Mouse (Mus musculus) thymus, postnatal 10 days (tissue): ENCODE results near the gene Nrtn.
A peak's percentile ranks its signal among the peaks of the same experiment; 100 is the strongest.

Experiments used
- DNase-seq, 2 experiments: peaks; one replicate each; pipeline ENCODE4 v3.0.0; 2021; ENCODE audit warnings: low spot score in 2 of 2

Nrtn gene

GRCm38 (mm10) chr17:56722441-56722840, 34.9 kb downstream of the Nrtn start:
- DNase-seq, result no peak

DNA sequence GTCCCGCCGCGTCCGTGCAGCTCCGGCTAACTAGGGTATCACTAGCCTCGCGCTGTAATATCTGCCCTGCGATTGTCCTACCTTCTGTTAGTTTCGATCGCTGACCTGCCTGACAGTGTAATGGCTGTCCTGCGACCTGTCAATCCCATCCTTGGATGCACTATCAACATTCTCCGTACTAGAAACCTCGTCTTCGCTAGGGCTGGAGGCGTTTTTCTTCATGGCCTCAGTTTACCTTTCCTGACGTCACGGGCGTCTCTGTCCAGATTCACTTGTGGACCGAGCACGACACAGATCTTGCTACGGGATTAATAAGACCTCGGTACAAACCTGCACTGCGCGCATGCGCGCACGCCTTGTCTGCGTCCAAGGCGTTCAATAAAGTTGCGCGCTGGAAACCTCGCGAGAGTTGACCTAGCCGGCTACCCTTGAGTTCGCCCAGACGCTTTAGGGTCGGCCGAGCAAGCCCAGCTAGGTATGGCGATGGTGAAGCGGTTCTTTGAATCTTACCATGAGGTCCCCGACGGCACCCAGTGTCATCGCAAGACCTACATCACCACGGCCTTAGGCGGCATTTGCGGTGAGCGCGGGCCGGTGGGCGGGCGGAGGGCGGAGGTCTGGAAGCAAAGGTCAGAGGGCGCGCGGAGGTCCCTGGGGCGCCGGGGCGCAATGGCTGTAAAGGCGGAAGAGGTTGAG, 39.8 kb downstream of the Nrtn start, which contains the start of the genes Ndufa11 and Vmac:
TSS of gene Ndufa11 (plus strand) at position 405 of the 696 bp plus-strand sequence.
TSS of gene Vmac (minus strand) at position 660 of the 696 bp plus-strand sequence.
- DNase-seq, result peak; percentile 88 to 94

DNA sequence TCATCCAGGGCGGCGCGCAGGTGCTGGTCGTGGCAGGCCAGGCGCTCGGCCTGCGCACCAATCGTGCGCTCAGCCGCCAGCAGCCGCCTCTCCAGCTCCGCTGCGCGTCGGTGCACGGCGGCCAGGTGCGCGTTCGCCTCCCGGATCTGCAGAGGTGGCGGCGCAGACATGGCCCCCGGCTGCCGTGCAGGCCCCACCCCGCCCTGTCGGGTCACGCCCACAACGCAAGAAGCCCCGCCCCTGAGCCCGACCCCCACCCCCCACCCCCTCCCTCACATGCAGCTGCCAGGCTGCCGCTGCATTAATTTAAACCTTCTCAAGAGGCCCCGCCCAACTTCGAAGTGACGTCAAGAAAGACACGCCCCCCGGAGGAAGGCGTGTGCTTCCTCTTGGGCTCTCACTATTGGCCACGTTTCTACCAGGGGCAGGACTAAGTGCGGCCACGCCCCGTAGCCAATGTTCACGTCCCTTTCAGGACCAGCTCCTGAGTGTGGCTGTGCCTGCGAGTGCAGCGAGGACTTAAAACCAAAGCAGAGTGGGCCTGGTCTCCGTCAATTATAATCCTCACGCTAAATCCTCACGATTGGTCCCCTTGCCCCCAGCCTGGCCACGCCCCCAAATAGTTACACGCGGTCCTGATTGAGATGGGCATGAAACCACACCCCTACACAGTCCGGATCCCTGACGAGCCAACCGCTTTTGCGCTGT, 40.5 kb downstream of the Nrtn start:
- peak; percentile 96 to 97 for DNase-seq

GRCm38 (mm10) chr17:56715914-56716654, 41.2 kb downstream of the Nrtn start:
- DNase-seq, result no peak

DNA sequence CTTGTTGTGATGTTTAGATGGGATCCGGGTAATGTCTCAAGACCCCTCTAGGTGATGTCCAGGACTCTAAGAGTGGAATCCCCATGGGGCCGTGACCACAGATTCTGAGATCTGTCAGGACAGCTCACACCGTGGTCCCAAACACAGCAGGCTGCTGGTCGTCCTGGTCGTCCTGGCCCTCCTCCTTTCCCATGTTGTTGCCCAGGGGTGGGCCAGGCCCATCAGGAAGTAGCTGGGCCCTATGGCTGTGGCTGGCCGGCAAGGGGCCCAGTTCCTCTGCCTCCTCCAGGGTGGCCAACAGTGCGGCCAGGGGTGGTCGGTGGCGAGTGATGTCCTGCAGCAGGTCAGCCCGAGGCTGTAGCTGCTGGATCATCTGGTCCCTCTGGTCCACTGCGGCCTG, 42.0 kb downstream of the Nrtn start:
- DNase-seq, result no peak

- no peak for DNase-seq
Observed at GRCm38 (mm10) chr17:56709708-56710107, 47.6 kb downstream of the Nrtn start.

- no peak for DNase-seq
Observed at GRCm38 (mm10) chr17:56708692-56709091, 48.6 kb downstream of the Nrtn start.

DNA sequence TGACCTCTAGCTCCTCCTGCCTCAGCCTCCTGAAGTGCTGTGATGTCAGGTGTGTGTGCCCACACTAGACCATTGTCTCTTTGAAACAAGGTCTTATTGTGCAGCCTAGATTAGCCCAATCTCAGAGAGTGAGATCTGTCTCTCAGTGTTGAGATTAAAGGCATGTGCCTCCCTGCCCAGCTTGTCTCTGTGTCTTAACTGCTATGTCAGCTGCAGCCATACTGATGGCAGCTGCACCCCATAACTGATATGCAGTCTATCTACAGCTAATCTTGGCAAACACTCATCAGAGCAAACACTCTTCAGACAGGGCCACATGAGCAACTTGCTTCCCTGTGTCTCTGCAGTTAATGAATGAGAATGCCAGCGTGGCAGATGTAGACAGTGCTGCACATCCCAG, 50.8 kb downstream of the Nrtn start:
- no peak for DNase-seq

DNA sequence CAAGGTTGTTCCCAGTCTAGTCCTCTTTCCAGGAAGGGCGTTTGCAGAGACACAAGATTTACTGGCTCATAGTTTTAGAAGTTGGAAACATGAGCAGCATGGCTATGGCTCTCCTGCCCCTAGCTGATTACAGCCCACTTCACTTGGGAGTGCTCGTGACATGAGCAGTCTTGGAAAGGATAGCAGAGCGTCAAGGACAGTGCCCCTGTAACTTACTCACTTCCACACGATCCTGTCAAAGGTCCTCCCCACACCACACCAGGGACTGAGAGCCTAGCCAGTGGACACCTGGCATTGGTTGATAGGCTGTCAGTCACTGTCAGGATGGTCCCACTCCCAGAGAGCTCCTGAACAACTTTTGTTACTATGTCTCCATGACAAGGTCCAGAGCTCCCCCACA, 54.3 kb downstream of the Nrtn start:
- DNase-seq, result no peak
